Mouse (Mus musculus) stomach, postnatal 0 days (tissue): ENCODE data around the gene Shld2.

Experiments
- CTCF ChIP-seq: IDR thresholded peaks from 2 replicates; pipeline ENCODE4 v1.5.1; 2016; ENCODE audit warnings: antibody characterized with exemption, low read depth, mild to moderate bottlenecking, moderate library complexity
- EP300 ChIP-seq: optimal IDR thresholded peaks from 2 replicates; pipeline ENCODE3; 2016; ENCODE audit warnings: antibody characterized with exemption

DNA sequence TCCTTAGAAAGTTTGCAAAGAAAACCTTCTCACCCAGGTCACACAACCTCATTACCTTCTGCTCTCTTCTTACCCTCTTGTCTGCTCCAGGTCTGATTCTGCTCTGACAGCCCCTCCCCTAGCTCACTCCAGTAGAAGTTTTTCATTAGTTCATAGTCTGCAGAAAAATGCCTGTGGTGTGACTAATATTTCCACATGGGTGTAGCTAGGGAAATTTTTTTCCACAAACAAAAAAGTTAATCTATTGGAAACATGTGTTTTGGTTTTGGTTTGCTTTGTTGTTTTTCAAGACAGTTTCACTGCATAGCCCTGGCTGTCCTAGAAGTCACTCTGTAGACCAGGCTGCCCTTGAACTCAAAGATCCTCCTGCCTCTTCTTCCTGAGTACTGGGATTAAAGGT, 7.8 kb upstream of the Shld2 start:
- no peak for TF ChIP-seq CTCF
- TF ChIP-seq EP300 = no peak
